Mouse (Mus musculus) ES-Bruce4 (cell line): ENCODE data around the gene Rcc1. TPM values are rescaled to one million over a fixed set of nuclear protein-coding genes. Genes with fewer than 3 reads are reported as not detected.

Source experiments
- H3K27ac ChIP-seq: 2 replicates; pipeline ENCODE4 v1.5.1; 2012; ENCODE audit warnings: low read length, inconsistent platforms; ENCODE audit not compliant: insufficient read depth
- H3K27me3 ChIP-seq: 2 replicates; pipeline ENCODE4 v1.6.1; 2012; ENCODE audit warnings: mild to moderate bottlenecking, low read length, inconsistent platforms; ENCODE audit not compliant: control insufficient read depth, poor library complexity, insufficient read depth, severe bottlenecking
- H3K36me3 ChIP-seq: 2 replicates; pipeline ENCODE4 v1.6.1; 2012; ENCODE audit warnings: inconsistent platforms, mild to moderate bottlenecking, low read length, moderate library complexity; ENCODE audit not compliant: control insufficient read depth, poor library complexity, insufficient read depth, severe bottlenecking
- H3K4me1 ChIP-seq: one replicate; pipeline ENCODE4 v1.8.1; 2011; ENCODE audit warnings: low read length; ENCODE audit not compliant: control insufficient read depth, insufficient read depth
- H3K4me3 ChIP-seq: 2 replicates; pipeline ENCODE4 v1.5.1; 2011; ENCODE audit warnings: low read depth, mild to moderate bottlenecking, low read length
- H3K9ac ChIP-seq: 2 replicates; pipeline ENCODE4 v1.6.1; 2012; ENCODE audit warnings: low read depth, mild to moderate bottlenecking, inconsistent platforms; ENCODE audit not compliant: poor library complexity, severe bottlenecking
- H3K9me3 ChIP-seq: replicated peaks from 2 replicates; pipeline ENCODE4 v1.6.1; 2012; ENCODE audit warnings: mild to moderate bottlenecking, low read length, inconsistent platforms; ENCODE audit not compliant: control insufficient read depth, poor library complexity, insufficient read depth, severe bottlenecking
- CTCF ChIP-seq: IDR thresholded peaks from one replicate; pipeline ENCODE4 v1.8.1; 2011; ENCODE audit warnings: low read depth, low read length
- EP300 ChIP-seq: IDR thresholded peaks from 2 replicates; pipeline ENCODE4 v1.6.1; 2011; ENCODE audit warnings: low read depth, low read length; ENCODE audit not compliant: insufficient read depth
- POLR2A ChIP-seq: IDR thresholded peaks from one replicate; pipeline ENCODE4 v1.8.1; 2011; ENCODE audit warnings: low read length; ENCODE audit not compliant: insufficient read depth
- polyA plus RNA-seq: library from polyadenylated mRNA; stranded (reverse); fragments of >200 nt; gene quantifications from 2 replicates; pipeline ENCODE4 v1.2.4, GENCODE M21; 2011; ENCODE audit warnings: low read depth; ENCODE audit not compliant: missing spikeins, insufficient read depth, insufficient read length

Rcc1 gene
- polyA plus RNA-seq, 1 experiment: 78.8 TPM

GRCm38 (mm10) chr4:132346261-132346660, 7.1 kb downstream of the Rcc1 start:
- Histone ChIP-seq H3K27me3 (no peaks in the 10 kb centered on the region), H3K4me3 (no peak overlapping the region), H3K9ac (no peak overlapping the region), H3K9me3 (no peaks in the 10 kb centered on the region), H3K27ac (no peak overlapping the region), H3K36me3 (peaks cover 13% of the 10 kb centered on the region), H3K4me1 (peaks cover 11% of the 10 kb centered on the region)
- TF ChIP-seq CTCF (no peak), POLR2A (no peak), EP300 (no peak)

- peaks cover 11% of the 10 kb centered on the region for H3K4me1 ChIP-seq
- TF ChIP-seq EP300: no peak
- TF ChIP-seq POLR2A: no peak
- TF ChIP-seq CTCF: no peak
- H3K27me3 ChIP-seq: no peaks in the 10 kb centered on the region
- H3K9me3 ChIP-seq: no peaks in the 10 kb centered on the region
- H3K27ac ChIP-seq: no peak overlapping the region
- H3K9ac ChIP-seq: no peak overlapping the region
- H3K4me3 ChIP-seq: no peak overlapping the region
- peaks cover 8% of the 10 kb centered on the region for H3K36me3 ChIP-seq
Observed at GRCm38 (mm10) chr4:132345843-132346212, 7.6 kb downstream of the Rcc1 start.

GRCm38 (mm10) chr4:132345135-132345842, 8.1 kb downstream of the Rcc1 start:
- H3K9ac ChIP-seq: peak overlapping the region; percentile 92
- H3K4me3 ChIP-seq: peak overlapping the region; percentile 92
- H3K27ac ChIP-seq: peak overlapping the region; percentile 10; the same call in 1 of the 2 replicates
- H3K27me3 ChIP-seq: no peaks in the 10 kb centered on the region
- no peak for TF ChIP-seq POLR2A
- TF ChIP-seq CTCF: peak; percentile 74
- peaks cover 3% of the 10 kb centered on the region for H3K36me3 ChIP-seq
- peaks cover 11% of the 10 kb centered on the region for H3K4me1 ChIP-seq
- no peaks in the 10 kb centered on the region for H3K9me3 ChIP-seq

GRCm38 (mm10) chr4:132344403-132345134, 8.8 kb downstream of the Rcc1 start:
- TF ChIP-seq POLR2A (no peak), EP300 (no peak), CTCF (no peak)
- H3K27ac ChIP-seq: peak overlapping the region; percentile 10; the same call in 1 of the 2 replicates
- H3K4me3 ChIP-seq: peak overlapping the region; percentile 92

GRCm38 (mm10) chr4:132341451-132341850, 12.0 kb downstream of the Rcc1 start:
- Histone ChIP-seq H3K27ac (no peak overlapping the region), H3K9me3 (no peaks in the 10 kb centered on the region), H3K9ac (no peak overlapping the region), H3K4me1 (peaks cover 7% of the 10 kb centered on the region), H3K27me3 (no peaks in the 10 kb centered on the region), H3K4me3 (no peak overlapping the region), H3K36me3 (peaks cover 20% of the 10 kb centered on the region)
- TF ChIP-seq POLR2A (no peak), CTCF (no peak), EP300 (no peak)

More at GRCm38 (mm10) chr4:132344403-132345134, 8.8 kb downstream of the Rcc1 start:
- Histone ChIP-seq H3K9ac (peak overlapping the region; percentile 92), H3K9me3 (no peaks in the 10 kb centered on the region), H3K36me3 (peaks cover 2% of the 10 kb centered on the region; the same call in 1 of the 2 replicates), H3K27me3 (no peaks in the 10 kb centered on the region), H3K4me1 (peaks cover 11% of the 10 kb centered on the region)

GRCm38 (mm10) chr4:132338943-132339342, 14.5 kb downstream of the Rcc1 start:
- Histone ChIP-seq H3K36me3 (peaks cover 43% of the 10 kb centered on the region), H3K27ac (no peak overlapping the region), H3K9ac (no peak overlapping the region), H3K4me1 (peaks cover 7% of the 10 kb centered on the region), H3K27me3 (no peaks in the 10 kb centered on the region), H3K4me3 (no peak overlapping the region), H3K9me3 (no peaks in the 10 kb centered on the region)
- TF ChIP-seq CTCF (no peak), EP300 (no peak), POLR2A (no peak)
